Mouse (Mus musculus) CD4-positive, CD25-positive, alpha-beta regulatory T cell, adult 9 weeks (primary cell): ENCODE measurements around the gene Olfr395. TPM values are rescaled to one million over a fixed set of nuclear protein-coding genes. Genes with fewer than 3 reads are reported as not detected.

Experiments used
- polyA plus RNA-seq: library from polyadenylated mRNA; unstranded; fragments of 100-300 nt; shearing (Covaris generic); gene quantifications from one replicate; pipeline ENCODE4 v1.2.1, GENCODE M21; 2017

Gene Olfr395
- polyA plus RNA-seq, result not detected

GRCm38 (mm10) chr11:73909199-73909598 is at the start of gene Olfr395:
Gene Olfr395 (minus strand): TSS chr11:73909299.

GRCm38 (mm10) chr11:73936377-73936776 is 27.3 kb upstream of the Olfr395 start, which contains the start of gene Olfr23:
Gene Olfr23 (plus strand): TSS chr11:73936677.

GRCm38 (mm10) chr11:73890671-73891070 is 18.4 kb downstream of the Olfr395 start, which contains the start of gene Olfr394:
Gene Olfr394 (minus strand): TSS chr11:73890771.

Other genes with a start within 250 kb of the Olfr395 start
- not detected for gene Zfp735, start 220.5 kb downstream of the Olfr395 start, polyA plus RNA-seq
- gene Olfr389, start 128.6 kb downstream of the Olfr395 start, polyA plus RNA-seq, result not detected
- gene Olfr390, start 126.3 kb downstream of the Olfr395 start, polyA plus RNA-seq, result not detected
- not detected for gene Olfr391-ps, start 106.2 kb downstream of the Olfr395 start, polyA plus RNA-seq
- not detected for gene Olfr392, start 92.2 kb downstream of the Olfr395 start, polyA plus RNA-seq
- not detected for gene Olfr393, start 57.8 kb downstream of the Olfr395 start, polyA plus RNA-seq
- not detected for gene Olfr394, start 18.5 kb downstream of the Olfr395 start, polyA plus RNA-seq
- not detected for gene Olfr23, start 27.4 kb upstream of the Olfr395 start, polyA plus RNA-seq
- gene Olfr397, start 51.5 kb upstream of the Olfr395 start, polyA plus RNA-seq, result not detected
- not detected for gene Olfr398, start 81.1 kb upstream of the Olfr395 start, polyA plus RNA-seq
- not detected for gene Olfr139, start 147.3 kb upstream of the Olfr395 start, polyA plus RNA-seq
- not detected for gene Olfr399, start 147.3 kb upstream of the Olfr395 start, polyA plus RNA-seq
- not detected for gene Zfp616, start 160.7 kb upstream of the Olfr395 start, polyA plus RNA-seq
- gene Olfr401, start 204.4 kb upstream of the Olfr395 start, polyA plus RNA-seq, result not detected
- not detected for gene Olfr402, start 244.2 kb upstream of the Olfr395 start, polyA plus RNA-seq